Mouse (Mus musculus): ENCODE data around the gene Hspb7. TPM values are rescaled to one million over a fixed set of nuclear protein-coding genes. Genes with fewer than 3 reads are reported as not detected.

The Hspb7 gene
- polyA plus RNA-seq, 1 experiment from 2014 or later = 0.16 TPM

DNA sequence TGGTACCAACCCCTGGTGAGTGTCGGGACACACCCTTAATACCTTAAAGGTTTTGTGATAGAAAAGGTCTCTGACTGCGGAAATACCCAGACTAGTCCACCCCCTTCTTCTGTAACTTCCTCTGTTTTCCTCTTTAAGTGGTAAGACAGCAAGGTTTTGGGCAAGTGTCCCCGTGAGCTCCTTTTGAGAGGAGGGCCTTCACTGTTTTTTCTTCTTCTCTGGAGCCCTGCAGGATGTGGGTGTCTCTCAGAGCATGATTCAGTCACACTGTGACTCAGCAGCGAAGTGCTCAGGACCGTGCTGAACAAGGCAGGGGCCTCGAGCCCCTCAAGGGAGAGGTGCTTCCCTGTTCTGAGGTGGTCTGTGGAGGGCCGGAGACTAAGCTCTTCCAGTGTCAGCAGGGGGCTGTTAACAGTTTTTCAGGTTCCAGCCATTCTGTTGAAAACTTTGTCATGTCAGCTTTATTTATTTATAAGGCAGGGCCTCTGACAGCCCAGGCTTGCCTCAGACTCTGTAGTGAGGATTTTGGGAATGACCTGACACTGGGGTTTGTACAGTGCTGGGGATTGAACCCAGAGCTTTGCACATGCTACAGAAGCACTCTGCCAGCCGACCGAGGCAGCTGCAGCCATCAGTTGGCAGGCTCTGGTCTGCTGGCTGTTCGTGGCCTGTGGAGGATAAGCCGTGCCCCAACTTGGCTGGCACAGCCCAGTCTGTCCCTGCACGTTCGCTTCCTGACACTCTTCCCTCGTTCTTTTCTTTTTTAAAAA lies 34.2 kb downstream of the Hspb7 start:
- Histone ChIP-seq H3K27me3 (ENCODE audit: control insufficient read depth, insufficient read depth, low read length) (no peaks in the 10 kb centered on the region), H3K36me3 (replicated peaks; ENCODE audit: control insufficient read depth, insufficient read depth) (peaks cover 36% of the 10 kb centered on the region), H3K4me3 (replicated peaks; ENCODE audit: low read length) (no peak overlapping the region), H3K27ac (no peak overlapping the region), H3K9ac (no peak overlapping the region), H3K9me3 (ENCODE audit: control insufficient read depth, low read length) (no peaks in the 10 kb centered on the region), H3K4me2 (replicated peaks) (no peak overlapping the region), H3K4me1 (replicated peaks; ENCODE audit: control insufficient read depth, insufficient read depth, low read length) (no peaks in the 10 kb centered on the region)
- no peak for ATAC-seq (ENCODE audit: low FRiP score)
- 82% methylated on average over 14 of the region's 14 CpGs for WGBS
- DNase-seq (ENCODE audit: low spot score) = no peak

- Histone ChIP-seq H3K4me3 (replicated peaks; ENCODE audit: low read length) (no peak overlapping the region), H3K9me3 (ENCODE audit: control insufficient read depth, low read length) (no peaks in the 10 kb centered on the region), H3K27me3 (ENCODE audit: control insufficient read depth, insufficient read depth, low read length) (no peaks in the 10 kb centered on the region), H3K36me3 (replicated peaks; ENCODE audit: control insufficient read depth, insufficient read depth) (peaks cover 39% of the 10 kb centered on the region), H3K4me1 (replicated peaks; ENCODE audit: control insufficient read depth, insufficient read depth, low read length) (no peaks in the 10 kb centered on the region), H3K4me2 (replicated peaks) (no peak overlapping the region), H3K27ac (no peak overlapping the region), H3K9ac (no peak overlapping the region)
- DNase-seq (ENCODE audit: low spot score) (no peak), ATAC-seq (ENCODE audit: low FRiP score) (no peak)
- WGBS = 71% methylated on average over 4 of the region's 4 CpGs
Observed at GRCm38 (mm10) chr4:141455526-141455925, 34.9 kb downstream of the Hspb7 start.

- H3K36me3 ChIP-seq (replicated peaks; ENCODE audit: control insufficient read depth, insufficient read depth) = peaks cover 39% of the 10 kb centered on the region
- no peak for DNase-seq (ENCODE audit: low spot score)
- ATAC-seq (ENCODE audit: low FRiP score) = no peak
- H3K4me1 ChIP-seq (replicated peaks; ENCODE audit: control insufficient read depth, insufficient read depth, low read length) = no peaks in the 10 kb centered on the region
- no peak overlapping the region for H3K4me3 ChIP-seq (replicated peaks; ENCODE audit: low read length)
- H3K4me2 ChIP-seq (replicated peaks) = no peak overlapping the region
- H3K27me3 ChIP-seq (ENCODE audit: control insufficient read depth, insufficient read depth, low read length) = no peaks in the 10 kb centered on the region
- H3K27ac ChIP-seq = no peak overlapping the region
- no peak overlapping the region for H3K9ac ChIP-seq
- no peaks in the 10 kb centered on the region for H3K9me3 ChIP-seq (ENCODE audit: control insufficient read depth, low read length)
- 94% methylated on average over 14 of the region's 14 CpGs for WGBS
Observed at GRCm38 (mm10) chr4:141456193-141456938, 35.8 kb downstream of the Hspb7 start.

DNA sequence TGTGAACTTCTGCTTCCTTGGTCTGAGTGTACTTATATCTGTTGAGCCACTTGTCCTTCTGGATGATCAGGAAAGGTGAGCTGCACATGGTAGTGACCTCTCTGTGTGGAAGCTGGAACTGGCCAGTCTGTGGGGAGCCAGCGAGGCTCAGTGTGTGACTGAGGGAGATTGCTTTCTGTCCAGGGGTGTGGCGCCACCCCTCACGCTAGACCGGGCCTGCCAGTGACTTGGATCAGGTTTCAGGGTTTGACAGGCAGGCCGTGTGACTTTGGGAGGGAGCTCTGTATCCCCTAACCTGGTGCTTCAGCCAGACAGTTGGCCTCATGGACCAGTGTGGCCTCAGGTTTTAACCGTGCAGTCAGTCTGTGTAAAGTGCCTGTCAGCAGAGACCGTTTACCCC lies 37.7 kb downstream of the Hspb7 start:
- Histone ChIP-seq H3K9ac (no peak overlapping the region), H3K27ac (no peak overlapping the region), H3K9me3 (ENCODE audit: control insufficient read depth, low read length) (no peaks in the 10 kb centered on the region), H3K27me3 (ENCODE audit: control insufficient read depth, insufficient read depth, low read length) (no peaks in the 10 kb centered on the region), H3K4me2 (replicated peaks) (no peak overlapping the region), H3K4me1 (replicated peaks; ENCODE audit: control insufficient read depth, insufficient read depth, low read length) (no peaks in the 10 kb centered on the region), H3K4me3 (replicated peaks; ENCODE audit: low read length) (no peak overlapping the region), H3K36me3 (replicated peaks; ENCODE audit: control insufficient read depth, insufficient read depth) (peaks cover 36% of the 10 kb centered on the region)
- WGBS = 14% methylated on average over 7 of the region's 7 CpGs
- DNase-seq (ENCODE audit: low spot score) (no peak), ATAC-seq (ENCODE audit: low FRiP score) (no peak)

DNA sequence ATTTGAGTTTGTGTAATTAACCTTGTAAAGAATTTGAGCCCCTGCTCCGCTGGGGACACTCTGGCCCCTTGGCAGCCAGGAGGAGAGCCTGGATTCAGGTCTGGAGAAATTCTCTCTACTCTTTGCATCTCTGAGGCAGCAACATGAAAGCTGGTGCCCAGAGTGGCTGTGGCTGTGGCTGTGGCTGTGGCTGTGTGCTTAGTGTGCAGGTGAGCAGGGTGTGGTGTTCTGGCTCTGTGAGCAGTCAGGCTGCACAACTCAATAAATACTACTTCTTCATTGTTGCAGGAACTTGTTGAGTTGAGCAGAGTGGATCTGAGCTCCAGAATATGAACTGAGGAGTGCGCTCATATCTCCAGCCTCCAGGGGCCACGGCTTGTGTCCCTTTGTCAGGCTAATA lies 38.3 kb downstream of the Hspb7 start:
- Histone ChIP-seq H3K4me1 (replicated peaks; ENCODE audit: control insufficient read depth, insufficient read depth, low read length) (no peaks in the 10 kb centered on the region), H3K9me3 (ENCODE audit: control insufficient read depth, low read length) (no peaks in the 10 kb centered on the region), H3K4me2 (replicated peaks) (no peak overlapping the region), H3K27ac (no peak overlapping the region), H3K9ac (no peak overlapping the region), H3K36me3 (replicated peaks; ENCODE audit: control insufficient read depth, insufficient read depth) (peaks cover 40% of the 10 kb centered on the region), H3K4me3 (replicated peaks; ENCODE audit: low read length) (no peak overlapping the region), H3K27me3 (ENCODE audit: control insufficient read depth, insufficient read depth, low read length) (no peaks in the 10 kb centered on the region)
- 67% methylated on average over 3 of the region's 3 CpGs for WGBS
- ATAC-seq (ENCODE audit: low FRiP score) (no peak), DNase-seq (ENCODE audit: low spot score) (no peak)

DNA sequence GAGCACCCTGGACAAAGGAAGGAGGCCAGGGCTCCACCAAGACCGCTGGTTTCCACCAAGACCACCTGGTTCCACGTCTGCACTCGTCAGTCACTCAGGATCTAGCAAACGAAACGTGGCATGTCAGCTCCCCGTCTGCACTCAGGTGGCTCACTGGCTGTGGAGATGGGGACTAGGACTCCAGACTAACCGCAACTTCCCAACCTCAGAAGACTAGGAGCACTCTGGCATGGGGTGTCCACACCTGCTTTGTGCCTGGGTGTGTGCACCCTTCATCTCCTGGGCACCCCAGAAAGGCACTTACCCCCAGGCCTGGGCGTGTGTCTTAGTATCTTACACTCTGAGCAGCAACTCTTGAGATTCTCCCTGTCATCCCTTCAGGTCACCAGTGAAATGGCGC lies 39.2 kb downstream of the Hspb7 start:
- H3K36me3 ChIP-seq (replicated peaks; ENCODE audit: control insufficient read depth, insufficient read depth) = peaks cover 45% of the 10 kb centered on the region
- H3K4me1 ChIP-seq (replicated peaks; ENCODE audit: control insufficient read depth, insufficient read depth, low read length) = no peaks in the 10 kb centered on the region
- no peaks in the 10 kb centered on the region for H3K27me3 ChIP-seq (ENCODE audit: control insufficient read depth, insufficient read depth, low read length)
- no peak overlapping the region for H3K4me2 ChIP-seq (replicated peaks)
- ATAC-seq (ENCODE audit: low FRiP score) (no peak), DNase-seq (ENCODE audit: low spot score) (no peak)
- H3K27ac ChIP-seq = no peak overlapping the region
- H3K9ac ChIP-seq = no peak overlapping the region
- no peak overlapping the region for H3K4me3 ChIP-seq (replicated peaks; ENCODE audit: low read length)
- 90% methylated on average over 9 of the region's 9 CpGs for WGBS
- no peaks in the 10 kb centered on the region for H3K9me3 ChIP-seq (ENCODE audit: control insufficient read depth, low read length)

- ATAC-seq (ENCODE audit: low FRiP score) (no peak), DNase-seq (ENCODE audit: low spot score) (no peak)
- H3K36me3 ChIP-seq (replicated peaks; ENCODE audit: control insufficient read depth, insufficient read depth) = peaks cover 48% of the 10 kb centered on the region
- 95% methylated on average over 4 of the region's 4 CpGs for WGBS
- H3K9ac ChIP-seq = no peak overlapping the region
- H3K4me2 ChIP-seq (replicated peaks) = no peak overlapping the region
- no peak overlapping the region for H3K4me3 ChIP-seq (replicated peaks; ENCODE audit: low read length)
- no peak overlapping the region for H3K27ac ChIP-seq
- no peaks in the 10 kb centered on the region for H3K9me3 ChIP-seq (ENCODE audit: control insufficient read depth, low read length)
- no peaks in the 10 kb centered on the region for H3K27me3 ChIP-seq (ENCODE audit: control insufficient read depth, insufficient read depth, low read length)
- H3K4me1 ChIP-seq (replicated peaks; ENCODE audit: control insufficient read depth, insufficient read depth, low read length) = no peaks in the 10 kb centered on the region
Observed at GRCm38 (mm10) chr4:141460481-141460880, 39.9 kb downstream of the Hspb7 start.

GRCm38 (mm10) chr4:141461088-141461487 lies 40.5 kb downstream of the Hspb7 start:
- ATAC-seq (ENCODE audit: low FRiP score) = no peak
- no peak overlapping the region for H3K27ac ChIP-seq
- H3K4me1 ChIP-seq (replicated peaks; ENCODE audit: control insufficient read depth, insufficient read depth, low read length) = no peaks in the 10 kb centered on the region
- peaks cover 55% of the 10 kb centered on the region for H3K36me3 ChIP-seq (replicated peaks; ENCODE audit: control insufficient read depth, insufficient read depth)
- H3K27me3 ChIP-seq (ENCODE audit: control insufficient read depth, insufficient read depth, low read length) = no peaks in the 10 kb centered on the region
- H3K9me3 ChIP-seq (ENCODE audit: control insufficient read depth, low read length) = no peaks in the 10 kb centered on the region
- H3K4me2 ChIP-seq (replicated peaks) = no peak overlapping the region
- H3K4me3 ChIP-seq (replicated peaks; ENCODE audit: low read length) = no peak overlapping the region
- WGBS = 41% methylated on average over 12 of the region's 12 CpGs
- DNase-seq (ENCODE audit: low spot score) = no peak
- H3K9ac ChIP-seq = no peak overlapping the region

GRCm38 (mm10) chr4:141461576-141461975 lies 41.0 kb downstream of the Hspb7 start:
- Histone ChIP-seq H3K27ac (no peak overlapping the region), H3K4me2 (replicated peaks) (no peak overlapping the region), H3K36me3 (replicated peaks; ENCODE audit: control insufficient read depth, insufficient read depth) (peaks cover 59% of the 10 kb centered on the region), H3K4me3 (replicated peaks; ENCODE audit: low read length) (no peak overlapping the region), H3K4me1 (replicated peaks; ENCODE audit: control insufficient read depth, insufficient read depth, low read length) (no peaks in the 10 kb centered on the region), H3K9me3 (ENCODE audit: control insufficient read depth, low read length) (no peaks in the 10 kb centered on the region), H3K27me3 (ENCODE audit: control insufficient read depth, insufficient read depth, low read length) (no peaks in the 10 kb centered on the region), H3K9ac (no peak overlapping the region)
- ATAC-seq (ENCODE audit: low FRiP score) = no peak
- DNase-seq (ENCODE audit: low spot score) = no peak
- 88% methylated on average over 12 of the region's 12 CpGs for WGBS

All from hindbrain, embryonic 14.5 days (tissue).